In genomic region chr11:88097173-88097572, GRCm38 (mm10) we compare ENCODE assay signal across 9 mouse cellular contexts. TPM values are rescaled to one million over a fixed set of nuclear protein-coding genes. Genes with fewer than 3 reads are reported as not detected.
DNase-seq lines count a peak whose midpoint lies in the region; ATAC-seq lines count a peak whose summit lies in the region.
"Had no signal": no experiment of that assay in that cellular context is flagged by ENCODE, and none has a peak within 500 bp of the region (broad histone marks: within the 10 kb centered on the region; RNA-seq: fewer than 3 reads in every experiment).

No protein-coding gene starts in this region.

- no peak overlapping the region for H3K4me3 ChIP-seq in kidney, embryonic 16.5 days (ENCODE audit: low read length)
- no peak overlapping the region for H3K4me3 ChIP-seq in heart, embryonic 12.5 days
- H3K4me3 ChIP-seq in limb, embryonic 12.5 days (replicated peaks): no peak overlapping the region
- no peak overlapping the region for H3K4me3 ChIP-seq in neural tube, embryonic 15.5 days (replicated peaks)

- 19% methylated on average over 4 of the region's 4 CpGs for WGBS in kidney, embryonic 16.5 days
- 12% methylated on average over 4 of the region's 4 CpGs for WGBS in heart, embryonic 12.5 days
- WGBS in limb, embryonic 12.5 days: 18% methylated on average over 4 of the region's 4 CpGs
- WGBS in neural tube, embryonic 15.5 days: 32% methylated on average over 4 of the region's 4 CpGs

- H3K27ac ChIP-seq in kidney, embryonic 16.5 days (ENCODE audit: low read length): peak overlapping the region; percentile 43; the same call in 1 of the 2 replicates
- no peak overlapping the region for H3K27ac ChIP-seq in heart, embryonic 12.5 days (ENCODE audit: poor library complexity, severe bottlenecking)
- 0 out of 2 replicates have a peak overlapping the region, but pooled peaks have one; percentile 12 for H3K27ac ChIP-seq in limb, embryonic 12.5 days
- peak overlapping the region; percentile 54 for H3K27ac ChIP-seq in neural tube, embryonic 15.5 days (replicated peaks)

- peak; percentile 59 for ATAC-seq in kidney, embryonic 16.5 days (ENCODE audit: low FRiP score, low TSS enrichment)
- no peak for ATAC-seq in heart, embryonic 12.5 days (ENCODE audit: insufficient number of reproducible peaks, low FRiP score)
- ATAC-seq in limb, embryonic 12.5 days (ENCODE audit: insufficient number of reproducible peaks, insufficient read depth, low FRiP score, low TSS enrichment, low read depth): no peak
- ATAC-seq in neural tube, embryonic 15.5 days (ENCODE audit: low FRiP score): no peak

- H3K4me2 ChIP-seq in kidney, embryonic 16.5 days (replicated peaks; ENCODE audit: low read depth, low read length): 0 out of 2 replicates have a peak overlapping the region, but pooled peaks have one; percentile 70
- peak overlapping the region; percentile 90 for H3K4me2 ChIP-seq in heart, embryonic 12.5 days
- H3K4me2 ChIP-seq in limb, embryonic 12.5 days: no peak overlapping the region
- H3K4me2 ChIP-seq in neural tube, embryonic 15.5 days: peak overlapping the region; percentile 87

- DNase-seq in kidney, adult 18-20 months: no peak
- DNase-seq in layer of hippocampus, postnatal 10 days (ENCODE audit: low spot score in 2 of 2): no peak
- DNase-seq in left cerebral cortex, adult 9 months (ENCODE audit: low spot score in 2 of 2): no peak
- DNase-seq in cerebellum, adult 18-20 months: no peak
- DNase-seq: cerebellum, adult 11-12 months had no signal

- H3K27me3 ChIP-seq in kidney, embryonic 16.5 days (ENCODE audit: insufficient read depth, low read length): 0 out of 2 replicates have a peak, but pooled peaks cover 3% of the 10 kb centered on the region
- H3K27me3 ChIP-seq in heart, embryonic 12.5 days (replicated peaks): no peaks in the 10 kb centered on the region
- H3K27me3 ChIP-seq in limb, embryonic 12.5 days: peaks cover 16% of the 10 kb centered on the region
- no peaks in the 10 kb centered on the region for H3K27me3 ChIP-seq in neural tube, embryonic 15.5 days (replicated peaks)

- H3K4me1 ChIP-seq in kidney, embryonic 16.5 days (ENCODE audit: insufficient read depth, low read length): peaks cover 32% of the 10 kb centered on the region
- peaks cover 33% of the 10 kb centered on the region for H3K4me1 ChIP-seq in heart, embryonic 12.5 days (replicated peaks)
- H3K4me1 ChIP-seq in limb, embryonic 12.5 days (replicated peaks): peaks cover 30% of the 10 kb centered on the region
- peaks cover 46% of the 10 kb centered on the region for H3K4me1 ChIP-seq in neural tube, embryonic 15.5 days

- no peaks in the 10 kb centered on the region for H3K36me3 ChIP-seq in kidney, embryonic 16.5 days (ENCODE audit: insufficient read depth, low read length)
- H3K36me3 ChIP-seq in heart, embryonic 12.5 days: no peaks in the 10 kb centered on the region
- peaks cover 2% of the 10 kb centered on the region; the same call in 1 of the 2 replicates for H3K36me3 ChIP-seq in limb, embryonic 12.5 days
- H3K36me3 ChIP-seq in neural tube, embryonic 15.5 days: no peaks in the 10 kb centered on the region

- H3K9ac ChIP-seq in kidney, embryonic 16.5 days (replicated peaks; ENCODE audit: low read length): no peak overlapping the region
- no peak overlapping the region for H3K9ac ChIP-seq in heart, embryonic 12.5 days
- H3K9ac ChIP-seq in limb, embryonic 12.5 days (replicated peaks): no peak overlapping the region
- no peak overlapping the region for H3K9ac ChIP-seq in neural tube, embryonic 15.5 days (replicated peaks)

- no peaks in the 10 kb centered on the region for H3K9me3 ChIP-seq in kidney, embryonic 16.5 days (ENCODE audit: low read length)
- no peaks in the 10 kb centered on the region for H3K9me3 ChIP-seq in heart, embryonic 12.5 days (replicated peaks)
- H3K9me3 ChIP-seq in limb, embryonic 12.5 days: no peaks in the 10 kb centered on the region
- no peaks in the 10 kb centered on the region for H3K9me3 ChIP-seq in neural tube, embryonic 15.5 days (replicated peaks)

RNA-seq across cellular contexts. Expression of gene Cuedc1, which starts 0.7 kb away (rescaled TPM):
- 14.6 and 14.7 TPM in 2 replicates for polyA plus RNA-seq in kidney, embryonic 16.5 days (2015; fragmentation: Nextera tagmentation; extraction: Ambion mirVana)
- 20.7 and 22.9 TPM in 2 replicates for polyA plus RNA-seq in heart, embryonic 12.5 days (2016; fragmentation: Nextera tagmentation; extraction: Ambion mirVana)
- polyA plus RNA-seq in limb, embryonic 12.5 days (2016; fragmentation: Nextera tagmentation; extraction: Ambion mirVana): 32.1 and 37.3 TPM in 2 replicates
- polyA plus RNA-seq in neural tube, embryonic 15.5 days (2015; fragmentation: Nextera tagmentation; extraction: Ambion mirVana): 40.6 and 49.0 TPM in 2 replicates
- 10 to 100 TPM; 42.0 to 45.7 TPM for total RNA-seq in layer of hippocampus, postnatal 10 days (2021)

RNA-seq across cellular contexts. Expression of gene Vezf1, which starts 29.1 kb away (rescaled TPM):
- 40.2 and 44.3 TPM in 2 replicates for polyA plus RNA-seq in kidney, embryonic 16.5 days (2015; fragmentation: Nextera tagmentation; extraction: Ambion mirVana)
- 27.3 and 29.3 TPM in 2 replicates for polyA plus RNA-seq in heart, embryonic 12.5 days (2016; fragmentation: Nextera tagmentation; extraction: Ambion mirVana)
- 56.0 and 65.8 TPM in 2 replicates for polyA plus RNA-seq in limb, embryonic 12.5 days (2016; fragmentation: Nextera tagmentation; extraction: Ambion mirVana)
- polyA plus RNA-seq in neural tube, embryonic 15.5 days (2015; fragmentation: Nextera tagmentation; extraction: Ambion mirVana): 35.0 and 39.1 TPM in 2 replicates
- total RNA-seq in layer of hippocampus, postnatal 10 days (2021): 10 to 100 TPM; 26.0 to 28.5 TPM

RNA-seq across cellular contexts. Expression of gene Srsf1, which starts 50.0 kb away (rescaled TPM):
- 283 and 306 TPM in 2 replicates for polyA plus RNA-seq in kidney, embryonic 16.5 days (2015; fragmentation: Nextera tagmentation; extraction: Ambion mirVana)
- polyA plus RNA-seq in heart, embryonic 12.5 days (2016; fragmentation: Nextera tagmentation; extraction: Ambion mirVana): 254 and 260 TPM in 2 replicates
- polyA plus RNA-seq in limb, embryonic 12.5 days (2016; fragmentation: Nextera tagmentation; extraction: Ambion mirVana): 505 and 534 TPM in 2 replicates
- polyA plus RNA-seq in neural tube, embryonic 15.5 days (2015; fragmentation: Nextera tagmentation; extraction: Ambion mirVana): 183 and 211 TPM in 2 replicates
- 100 to 1,000 TPM; 218 to 245 TPM for total RNA-seq in layer of hippocampus, postnatal 10 days (2021)
